Mouse (Mus musculus) testis, adult 2 months (tissue): ENCODE measurements around the gene Gjc1. TPM values are rescaled to one million over a fixed set of nuclear protein-coding genes. Genes with fewer than 3 reads are reported as not detected.

Experiments used
- H3K27ac ChIP-seq: fragments of 200-500 bp; 2 replicates; pipeline ENCODE4 v1.5.1; 2012; ENCODE audit warnings: low read depth, low read length; ENCODE audit not compliant: control insufficient read depth, insufficient read depth
- H3K27me3 ChIP-seq: fragments of 200-500 bp; 2 replicates; pipeline ENCODE4 v1.6.1; 2012; ENCODE audit warnings: mild to moderate bottlenecking, low read length, moderate library complexity; ENCODE audit not compliant: control insufficient read depth, insufficient read depth
- H3K36me3 ChIP-seq: fragments of 200-500 bp; 2 replicates; pipeline ENCODE4 v1.6.1; 2012; ENCODE audit warnings: mild to moderate bottlenecking, low read length; ENCODE audit not compliant: control insufficient read depth, insufficient read depth
- H3K4me1 ChIP-seq: fragments of 200-500 bp; 2 replicates; pipeline ENCODE4 v1.6.1; 2012; ENCODE audit warnings: low read length; ENCODE audit not compliant: control insufficient read depth, insufficient read depth
- H3K4me3 ChIP-seq: fragments of 200-500 bp; 2 replicates; pipeline ENCODE4 v1.5.1; 2012; ENCODE audit warnings: low read depth, mild to moderate bottlenecking, low read length, moderate library complexity, mixed read lengths; ENCODE audit not compliant: control insufficient read depth
- CTCF ChIP-seq: fragments of 200-500 bp; IDR thresholded peaks from 2 replicates; pipeline ENCODE4 v1.5.1; 2012; ENCODE audit warnings: low read depth, mild to moderate bottlenecking, inconsistent platforms, low read length, moderate library complexity; ENCODE audit not compliant: control insufficient read depth, insufficient read depth, insufficient replicate concordance
- POLR2A ChIP-seq: fragments of 200-500 bp; IDR thresholded peaks from 2 replicates; pipeline ENCODE4 v1.6.1; 2012; ENCODE audit warnings: low read depth, mild to moderate bottlenecking, inconsistent platforms, low read length, moderate library complexity; ENCODE audit not compliant: control insufficient read depth
- polyA plus RNA-seq: library from polyadenylated mRNA; depleted of rRNA; stranded (reverse); fragments of >200 nt; gene quantifications from 2 replicates; pipeline ENCODE4 v1.2.3, GENCODE M21; 2012

Gjc1 gene
- polyA plus RNA-seq, 1 experiment, result 9.9 TPM

DNA sequence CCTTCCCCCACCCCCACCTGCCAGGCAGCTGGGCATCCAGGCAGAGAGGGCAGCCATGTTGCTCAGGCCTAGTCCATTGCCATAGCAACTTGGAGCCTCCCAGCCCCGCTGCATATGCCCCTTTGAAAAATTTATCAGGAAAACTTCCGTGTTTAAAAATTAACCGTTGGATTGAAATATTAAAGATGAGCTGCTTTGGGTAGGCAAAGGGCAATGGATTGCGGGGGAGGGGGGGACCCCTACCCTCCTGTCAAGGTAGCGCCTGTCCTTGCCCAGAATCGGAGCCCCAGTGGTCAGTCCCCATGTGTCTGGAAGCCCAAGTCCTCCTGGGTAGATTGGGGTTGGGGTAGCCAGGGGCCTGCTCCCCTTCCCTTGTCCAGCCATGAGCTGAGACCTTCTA lies 50.4 kb downstream of the Gjc1 start:
- Histone ChIP-seq H3K4me1 (peaks cover 13% of the 10 kb centered on the region), H3K36me3 (no peaks in the 10 kb centered on the region), H3K4me3 (peak overlapping the region; percentile 16; the same call in 1 of the 2 replicates), H3K27ac (no peak overlapping the region), H3K27me3 (no peaks in the 10 kb centered on the region)
- TF ChIP-seq CTCF (no peak), POLR2A (no peak)

DNA sequence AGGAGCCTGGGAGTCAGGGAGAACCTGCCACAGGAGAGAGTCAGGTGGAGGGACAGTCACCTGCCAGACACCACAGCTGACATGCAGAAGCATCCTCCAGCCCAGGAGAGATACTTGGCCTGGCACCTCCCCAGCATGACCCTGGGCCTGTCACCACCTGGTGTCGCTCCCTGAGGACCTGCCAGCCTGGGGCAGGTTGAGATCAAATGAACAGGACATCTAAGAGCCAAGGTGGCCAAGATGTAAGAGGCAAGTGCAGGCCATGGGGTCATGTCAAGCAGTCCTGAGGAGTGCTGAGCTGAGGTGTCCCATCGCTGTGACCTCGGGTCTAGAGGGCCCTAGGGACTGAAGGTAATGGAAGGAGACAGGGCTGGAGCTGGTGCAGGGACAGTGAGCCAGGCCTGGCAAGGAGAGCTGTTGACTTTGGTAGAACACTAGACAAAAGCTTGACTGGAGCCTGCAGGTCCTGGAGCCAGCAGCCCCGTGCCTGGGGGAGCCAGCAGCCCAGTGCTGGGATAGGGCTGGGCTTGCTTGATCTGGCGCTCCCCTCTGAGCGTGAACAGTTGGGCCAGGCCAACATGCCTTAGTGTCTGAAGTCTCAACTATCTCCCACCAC lies 52.3 kb downstream of the Gjc1 start:
- no peak overlapping the region for H3K4me3 ChIP-seq
- H3K4me1 ChIP-seq, result peaks cover 5% of the 10 kb centered on the region
- no peak for TF ChIP-seq CTCF
- no peak for TF ChIP-seq POLR2A
- H3K27me3 ChIP-seq, result no peaks in the 10 kb centered on the region
- no peaks in the 10 kb centered on the region for H3K36me3 ChIP-seq
- H3K27ac ChIP-seq, result no peak overlapping the region

DNA sequence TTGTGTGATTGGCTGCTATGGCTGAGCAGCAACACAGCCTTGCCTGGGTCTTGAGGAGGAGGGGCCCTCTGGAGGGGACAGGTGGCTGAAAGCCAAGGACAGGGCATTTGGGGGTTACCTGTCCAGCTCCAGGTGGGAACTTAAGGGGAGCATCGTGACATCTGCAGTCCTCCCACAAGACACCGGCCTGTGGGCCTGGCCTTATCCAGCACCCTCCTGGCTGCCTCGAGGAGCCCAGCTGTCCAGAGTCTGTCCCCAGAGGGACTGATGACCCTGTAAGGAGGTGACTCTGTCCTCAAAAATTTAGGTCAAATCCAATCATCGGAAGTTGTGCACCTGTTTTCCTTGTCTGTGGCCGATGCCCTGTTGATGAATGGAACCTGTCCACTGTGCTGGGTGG lies 54.1 kb downstream of the Gjc1 start:
- Histone ChIP-seq H3K27ac (no peak overlapping the region), H3K4me3 (no peak overlapping the region), H3K36me3 (no peaks in the 10 kb centered on the region), H3K27me3 (no peaks in the 10 kb centered on the region), H3K4me1 (peaks cover 12% of the 10 kb centered on the region)
- no peak for TF ChIP-seq CTCF

DNA sequence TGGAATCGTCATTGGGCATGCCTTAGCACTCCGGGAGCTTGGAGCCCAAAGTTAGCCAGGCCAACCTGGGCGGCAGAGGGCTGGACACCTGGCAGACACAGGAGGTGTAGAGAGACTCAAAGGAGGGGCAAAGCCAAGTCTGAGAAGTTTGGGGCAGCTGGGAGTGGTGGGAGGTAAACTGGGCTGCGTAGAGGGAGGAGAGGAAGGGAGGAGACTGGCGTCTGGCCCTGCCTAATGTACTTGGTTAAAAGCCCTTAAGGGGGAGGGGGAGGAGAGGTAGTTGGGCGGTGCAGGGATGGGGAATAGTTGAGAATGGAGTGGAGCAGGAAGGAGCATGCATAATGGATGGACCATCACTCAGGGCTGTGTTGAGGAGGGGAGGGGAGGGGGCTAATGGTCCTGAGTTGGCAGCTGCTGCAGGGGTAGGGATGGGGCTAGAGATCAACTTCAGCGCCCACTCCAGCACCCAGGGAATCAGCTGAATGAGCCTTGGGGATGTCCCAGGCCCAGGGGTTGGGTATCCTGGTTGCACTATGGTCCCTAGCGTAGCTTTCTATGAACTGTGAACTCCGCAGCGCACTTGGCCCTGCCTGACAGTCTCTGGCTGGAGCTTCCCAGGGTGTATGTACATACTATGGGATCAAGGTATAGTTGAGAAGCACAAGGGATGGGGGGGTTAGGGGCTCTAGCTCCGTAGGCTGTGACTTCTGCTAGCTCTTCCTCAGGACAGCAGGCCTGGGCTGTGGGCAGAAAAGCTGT lies 56.3 kb downstream of the Gjc1 start:
- no peaks in the 10 kb centered on the region for H3K27me3 ChIP-seq
- H3K27ac ChIP-seq, result no peak overlapping the region
- no peak overlapping the region for H3K4me3 ChIP-seq
- no peaks in the 10 kb centered on the region for H3K36me3 ChIP-seq
- peaks cover 7% of the 10 kb centered on the region for H3K4me1 ChIP-seq
- no peak for TF ChIP-seq POLR2A
- no peak for TF ChIP-seq CTCF

DNA sequence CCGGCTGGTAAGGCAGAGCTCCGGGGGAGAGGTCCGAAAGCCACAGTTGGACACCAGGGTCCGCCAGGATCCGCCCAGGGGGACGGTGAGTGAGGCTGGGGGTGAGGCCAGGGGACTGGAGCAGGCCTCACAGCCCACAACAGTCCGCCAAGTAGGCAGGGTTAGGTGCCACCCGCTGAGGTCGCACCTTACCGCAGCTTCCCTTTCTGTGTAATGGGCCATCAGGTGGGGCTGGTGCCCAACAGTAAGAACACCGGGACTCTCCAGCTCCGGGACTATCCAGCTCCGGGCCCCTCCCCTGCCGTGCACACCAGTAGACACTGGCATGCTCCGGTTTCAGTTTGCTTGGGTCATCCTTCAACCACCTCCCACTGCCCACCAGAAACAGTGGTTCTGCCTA lies 57.3 kb downstream of the Gjc1 start:
- H3K27me3 ChIP-seq, result no peaks in the 10 kb centered on the region

DNA sequence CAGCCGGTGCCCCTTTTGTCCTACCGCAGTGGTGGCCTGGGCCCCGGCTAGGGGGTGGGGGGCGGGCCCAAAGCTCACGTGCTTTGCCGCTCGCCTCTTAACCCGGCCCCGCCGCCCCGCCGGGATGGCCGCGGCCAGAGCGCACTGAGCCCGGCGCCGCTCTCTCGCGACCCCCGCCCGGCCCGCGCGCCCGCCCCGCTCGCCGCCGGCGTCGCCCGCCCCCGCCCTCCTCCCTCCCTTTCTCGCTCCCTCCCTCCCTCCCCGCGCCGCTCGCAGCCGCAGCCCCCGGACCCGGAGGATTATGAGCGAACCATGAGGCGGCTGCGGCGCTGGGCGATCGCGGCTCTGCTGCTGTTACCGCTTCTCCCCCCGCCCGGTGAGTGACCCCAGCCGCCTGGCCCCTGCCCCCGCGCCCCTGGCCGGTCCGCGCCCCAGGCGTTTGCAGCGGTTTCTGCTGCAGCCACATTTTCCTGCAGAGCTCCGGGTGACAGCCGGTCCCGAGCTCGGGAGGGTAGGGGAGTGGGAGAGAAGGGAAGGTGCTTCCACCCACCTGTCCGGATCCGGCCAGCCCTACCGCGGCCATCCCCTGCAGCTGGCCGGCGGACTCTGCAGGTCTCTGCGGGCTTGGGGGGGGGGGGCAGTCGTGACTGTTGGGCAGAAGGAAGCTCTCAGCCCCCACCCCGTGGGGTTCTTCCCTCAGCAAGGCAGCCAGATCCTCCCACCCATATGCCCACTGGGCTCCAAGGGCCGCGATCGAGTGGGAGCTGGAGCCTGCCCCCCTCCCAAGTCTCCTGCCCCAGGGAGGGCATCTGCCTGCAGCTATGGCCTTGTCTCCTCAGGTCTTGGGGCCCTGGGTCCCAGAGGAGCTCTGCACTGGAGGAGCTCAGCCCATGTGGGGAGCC lies 57.9 kb downstream of the Gjc1 start, which contains the start of gene Adam11:
Gene Adam11, plus strand, starts transcription at position 131 of the 902 bp plus-strand sequence.
- H3K27me3 ChIP-seq, result no peaks in the 10 kb centered on the region
- no peak within 1 kb of the TSS for H3K27ac ChIP-seq
- peaks cover 7% of the 10 kb centered on the region for H3K4me1 ChIP-seq
- TF ChIP-seq CTCF (no peak), POLR2A (no peak)
- H3K36me3 ChIP-seq, result no peaks in the 10 kb centered on the region
- H3K4me3 ChIP-seq, result peak within 1 kb of the TSS; percentile 57

More for the DNA sequence above, 57.3 kb downstream of the Gjc1 start:
- Histone ChIP-seq H3K27ac (no peak overlapping the region), H3K36me3 (no peaks in the 10 kb centered on the region), H3K4me1 (peaks cover 7% of the 10 kb centered on the region), H3K4me3 (peak overlapping the region; percentile 57)
- TF ChIP-seq POLR2A (no peak), CTCF (no peak)

DNA sequence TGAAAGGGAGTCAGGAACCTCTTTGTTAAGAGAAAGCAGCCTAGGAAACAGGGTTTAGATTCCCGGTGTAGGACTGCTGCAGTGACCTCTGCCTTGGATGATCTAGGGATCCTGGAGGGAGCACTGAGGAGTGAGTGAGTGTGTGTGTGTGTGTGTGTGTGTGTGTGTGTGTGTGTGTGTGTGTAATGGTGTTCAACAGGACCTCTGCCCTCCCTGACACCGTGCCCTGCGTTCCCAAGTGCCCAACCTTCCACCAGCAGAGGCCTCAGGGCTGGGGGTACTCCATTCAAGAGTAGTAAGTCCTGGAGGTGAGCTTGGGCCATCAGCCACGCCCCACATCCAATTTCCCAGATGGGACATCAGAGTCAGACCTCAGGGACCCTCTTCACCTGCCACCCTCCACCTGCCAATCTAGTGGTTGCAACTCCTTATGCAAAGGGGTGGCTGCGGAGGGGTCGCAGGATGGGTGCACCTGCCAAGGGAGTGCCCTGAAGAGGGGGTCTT lies 58.6 kb downstream of the Gjc1 start:
- H3K27ac ChIP-seq, result no peak overlapping the region
- H3K4me1 ChIP-seq, result peaks cover 7% of the 10 kb centered on the region
- H3K4me3 ChIP-seq, result peak overlapping the region; percentile 10
- no peaks in the 10 kb centered on the region for H3K27me3 ChIP-seq
- TF ChIP-seq POLR2A, result no peak
- TF ChIP-seq CTCF, result no peak
- no peaks in the 10 kb centered on the region for H3K36me3 ChIP-seq
